Mouse (Mus musculus): ENCODE measurements around the gene Nap1l1.
A peak's percentile ranks its signal among the peaks of the same experiment; 100 is the strongest.

Nap1l1 gene

GRCm38 (mm10) chr10:111516172-111516588, 43.2 kb downstream of the Nap1l1 start:
- DNase-seq = peak; percentile 40 to 42

GRCm38 (mm10) chr10:111516804-111517436, 43.9 kb downstream of the Nap1l1 start:
- no peak for DNase-seq

GRCm38 (mm10) chr10:111518350-111518749, 45.3 kb downstream of the Nap1l1 start:
- DNase-seq = no peak

- DNase-seq = no peak
These were observed 46.8 kb downstream of the Nap1l1 start for GRCm38 (mm10) chr10:111519620-111520370.

GRCm38 (mm10) chr10:111520621-111521020, 47.6 kb downstream of the Nap1l1 start:
- no peak for DNase-seq

- DNase-seq = no peak
These were observed 48.6 kb downstream of the Nap1l1 start for GRCm38 (mm10) chr10:111521636-111522035.

GRCm38 (mm10) chr10:111522230-111522629, 49.2 kb downstream of the Nap1l1 start:
- DNase-seq = no peak

- DNase-seq = no peak
These were observed 50.9 kb downstream of the Nap1l1 start for GRCm38 (mm10) chr10:111523894-111524293.

- DNase-seq = no peak
These were observed 54.0 kb downstream of the Nap1l1 start for GRCm38 (mm10) chr10:111527057-111527456.

- DNase-seq = no peak
These were observed 54.6 kb downstream of the Nap1l1 start for GRCm38 (mm10) chr10:111527613-111528012.

GRCm38 (mm10) chr10:111528283-111528682, 55.3 kb downstream of the Nap1l1 start:
- DNase-seq = no peak

GRCm38 (mm10) chr10:111530398-111530797, 57.4 kb downstream of the Nap1l1 start:
- DNase-seq = no peak

GRCm38 (mm10) chr10:111534691-111535090, 61.7 kb downstream of the Nap1l1 start:
- no peak for DNase-seq

GRCm38 (mm10) chr10:111537410-111537809, 64.4 kb downstream of the Nap1l1 start:
- DNase-seq = no peak

GRCm38 (mm10) chr10:111539724-111540324, 66.8 kb downstream of the Nap1l1 start:
- DNase-seq = peak; percentile 20 to 22

- no peak for DNase-seq
These were observed 67.7 kb downstream of the Nap1l1 start for GRCm38 (mm10) chr10:111540678-111541077.

GRCm38 (mm10) chr10:111543106-111543505, 70.1 kb downstream of the Nap1l1 start:
- DNase-seq = no peak

- no peak for DNase-seq
These were observed 70.8 kb downstream of the Nap1l1 start for GRCm38 (mm10) chr10:111543781-111544260.

- DNase-seq = no peak
These were observed 71.3 kb downstream of the Nap1l1 start for GRCm38 (mm10) chr10:111544311-111544710.

GRCm38 (mm10) chr10:111545648-111546047, 72.6 kb downstream of the Nap1l1 start:
- DNase-seq = no peak
